Mouse (Mus musculus): ENCODE results near the gene Acsl3. TPM values are rescaled to one million over a fixed set of nuclear protein-coding genes. Genes with fewer than 3 reads are reported as not detected.

Acsl3 gene
- polyA plus RNA-seq, 1 experiment from 2014 or later: 70.2 TPM

- Histone ChIP-seq H3K36me3 (peaks cover 80% of the 10 kb centered on the region), H3K27me3 (no peaks in the 10 kb centered on the region), H3K4me2 (no peak overlapping the region), H3K4me1 (replicated peaks) (no peaks in the 10 kb centered on the region), H3K4me3 (no peak overlapping the region), H3K9me3 (no peaks in the 10 kb centered on the region), H3K9ac (no peak overlapping the region), H3K27ac (replicated peaks) (no peak overlapping the region)
- WGBS: 91% methylated on average over 9 of the region's 9 CpGs
- no peak for ATAC-seq (ENCODE audit: low read depth)
Observed at GRCm38 (mm10) chr1:78694503-78695258, 37.1 kb downstream of the Acsl3 start.

DNA sequence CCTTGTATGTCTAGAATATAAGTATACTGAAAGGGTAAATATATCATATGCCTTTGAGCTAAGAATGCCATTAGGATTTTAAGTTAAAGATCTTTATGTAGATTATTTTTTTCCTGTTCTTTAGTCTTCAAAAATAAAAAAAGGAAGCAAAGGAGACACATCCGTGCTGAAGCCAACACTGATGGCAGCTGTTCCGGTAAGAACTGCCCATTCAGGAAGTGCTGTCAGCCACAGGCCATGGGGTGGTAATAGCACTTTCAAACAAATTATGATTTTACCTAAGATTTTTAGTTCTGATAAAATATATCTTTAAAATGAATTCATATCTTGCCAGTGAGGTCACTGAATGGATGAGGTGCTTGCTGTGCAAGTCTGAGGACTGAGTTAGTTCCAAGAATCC, 38.7 kb downstream of the Acsl3 start:
- Histone ChIP-seq H3K4me1 (replicated peaks) (no peaks in the 10 kb centered on the region), H3K27ac (replicated peaks) (no peak overlapping the region), H3K4me3 (no peak overlapping the region), H3K4me2 (no peak overlapping the region), H3K36me3 (peaks cover 80% of the 10 kb centered on the region), H3K9me3 (no peaks in the 10 kb centered on the region), H3K9ac (no peak overlapping the region), H3K27me3 (no peaks in the 10 kb centered on the region)
- ATAC-seq (ENCODE audit: low read depth): no peak
- 93% methylated on average over 2 of the region's 2 CpGs for WGBS

DNA sequence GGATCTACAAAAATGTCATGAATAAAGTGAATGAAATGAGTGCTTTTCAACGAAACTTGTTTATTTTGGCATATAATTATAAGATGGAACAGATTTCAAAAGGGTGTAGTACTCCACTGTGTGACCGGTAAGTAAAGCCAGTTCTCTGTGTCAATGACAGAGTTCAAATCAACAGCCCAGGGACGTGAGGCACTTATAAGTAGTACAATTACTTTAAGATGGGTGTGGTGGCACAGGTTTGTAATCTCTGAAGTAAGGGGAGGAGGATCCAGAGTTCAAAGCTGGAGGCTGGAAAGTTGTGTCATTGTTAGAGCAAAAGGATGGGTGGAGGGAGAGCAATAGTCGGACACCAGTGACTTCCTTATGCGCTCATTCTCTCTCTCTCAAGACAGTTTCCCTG, 39.3 kb downstream of the Acsl3 start:
- Histone ChIP-seq H3K9me3 (no peaks in the 10 kb centered on the region), H3K9ac (no peak overlapping the region), H3K27me3 (no peaks in the 10 kb centered on the region), H3K27ac (replicated peaks) (no peak overlapping the region), H3K4me3 (no peak overlapping the region), H3K36me3 (peaks cover 83% of the 10 kb centered on the region), H3K4me1 (replicated peaks) (no peaks in the 10 kb centered on the region), H3K4me2 (no peak overlapping the region)
- ATAC-seq (ENCODE audit: low read depth): no peak
- WGBS: 88% methylated on average over 5 of the region's 5 CpGs

- no peak overlapping the region for H3K9ac ChIP-seq
- no peak overlapping the region for H3K4me3 ChIP-seq
- peaks cover 83% of the 10 kb centered on the region for H3K36me3 ChIP-seq
- 79% methylated on average over 6 of the region's 6 CpGs for WGBS
- H3K27ac ChIP-seq (replicated peaks): no peak overlapping the region
- no peaks in the 10 kb centered on the region for H3K4me1 ChIP-seq (replicated peaks)
- ATAC-seq (ENCODE audit: low read depth): 0 out of 2 replicates have a peak, but pooled peaks have one; percentile 36
- no peaks in the 10 kb centered on the region for H3K27me3 ChIP-seq
- H3K4me2 ChIP-seq: no peak overlapping the region
- no peaks in the 10 kb centered on the region for H3K9me3 ChIP-seq
Observed at GRCm38 (mm10) chr1:78698138-78698537, 40.5 kb downstream of the Acsl3 start.

GRCm38 (mm10) chr1:78701740-78702139, 44.1 kb downstream of the Acsl3 start:
- 90% methylated on average over 3 of the region's 3 CpGs for WGBS
- Histone ChIP-seq H3K9ac (no peak overlapping the region), H3K4me1 (replicated peaks) (no peaks in the 10 kb centered on the region), H3K4me3 (no peak overlapping the region), H3K9me3 (no peaks in the 10 kb centered on the region), H3K27ac (replicated peaks) (no peak overlapping the region), H3K27me3 (no peaks in the 10 kb centered on the region), H3K4me2 (no peak overlapping the region), H3K36me3 (peaks cover 85% of the 10 kb centered on the region)
- ATAC-seq (ENCODE audit: low read depth): no peak

- Histone ChIP-seq H3K27ac (replicated peaks) (no peak overlapping the region), H3K4me3 (no peak overlapping the region), H3K4me2 (no peak overlapping the region), H3K4me1 (replicated peaks) (no peaks in the 10 kb centered on the region), H3K9me3 (no peaks in the 10 kb centered on the region), H3K9ac (no peak overlapping the region), H3K27me3 (no peaks in the 10 kb centered on the region), H3K36me3 (peaks cover 79% of the 10 kb centered on the region)
- 84% methylated on average over 14 of the region's 14 CpGs for WGBS
- no peak for ATAC-seq (ENCODE audit: low read depth)
Observed at GRCm38 (mm10) chr1:78702282-78702963, 44.8 kb downstream of the Acsl3 start.

GRCm38 (mm10) chr1:78702964-78703285, 45.3 kb downstream of the Acsl3 start:
- no peak for ATAC-seq (ENCODE audit: low read depth)

GRCm38 (mm10) chr1:78706338-78706737, 48.7 kb downstream of the Acsl3 start:
- no peak overlapping the region for H3K27ac ChIP-seq (replicated peaks)
- H3K9me3 ChIP-seq: no peaks in the 10 kb centered on the region
- H3K9ac ChIP-seq: no peak overlapping the region
- no peak overlapping the region for H3K4me2 ChIP-seq
- no peak for ATAC-seq (ENCODE audit: low read depth)
- 93% methylated on average over 10 of the region's 10 CpGs for WGBS
- peaks cover 50% of the 10 kb centered on the region for H3K36me3 ChIP-seq
- H3K27me3 ChIP-seq: no peaks in the 10 kb centered on the region
- no peaks in the 10 kb centered on the region for H3K4me1 ChIP-seq (replicated peaks)
- H3K4me3 ChIP-seq: no peak overlapping the region

More at GRCm38 (mm10) chr1:78702964-78703285, 45.3 kb downstream of the Acsl3 start:
- Histone ChIP-seq H3K27ac (replicated peaks) (no peak overlapping the region), H3K9ac (no peak overlapping the region), H3K4me2 (no peak overlapping the region), H3K9me3 (no peaks in the 10 kb centered on the region), H3K27me3 (no peaks in the 10 kb centered on the region), H3K36me3 (peaks cover 76% of the 10 kb centered on the region), H3K4me1 (replicated peaks) (no peaks in the 10 kb centered on the region), H3K4me3 (no peak overlapping the region)
- WGBS: 86% methylated on average over 2 of the region's 2 CpGs

GRCm38 (mm10) chr1:78707280-78707679, 49.7 kb downstream of the Acsl3 start:
- Histone ChIP-seq H3K27ac (replicated peaks) (no peak overlapping the region), H3K36me3 (peaks cover 40% of the 10 kb centered on the region), H3K27me3 (no peaks in the 10 kb centered on the region), H3K9ac (no peak overlapping the region), H3K4me1 (replicated peaks) (no peaks in the 10 kb centered on the region), H3K4me3 (no peak overlapping the region), H3K9me3 (no peaks in the 10 kb centered on the region), H3K4me2 (no peak overlapping the region)
- no peak for ATAC-seq (ENCODE audit: low read depth)
- WGBS: 62% methylated on average over 4 of the region's 4 CpGs

DNA sequence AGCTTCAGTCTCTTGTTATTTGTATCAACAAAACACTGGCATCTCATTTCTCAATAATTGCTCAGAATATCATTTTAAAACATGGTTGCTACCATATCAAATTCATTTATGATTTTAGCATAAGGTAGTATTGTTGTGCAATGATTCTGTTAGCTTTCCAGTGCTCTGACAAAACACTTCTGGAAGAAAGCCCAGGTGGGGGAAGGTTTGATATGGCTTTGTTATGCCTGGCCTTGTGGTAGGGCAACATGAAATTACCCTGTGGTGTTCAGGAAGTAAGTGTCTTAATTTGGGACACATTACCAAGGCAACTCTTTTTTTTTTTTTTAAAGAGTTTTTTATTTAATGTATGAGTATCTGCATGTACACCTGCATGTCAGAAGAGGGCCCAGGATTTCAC, 52.4 kb downstream of the Acsl3 start:
- Histone ChIP-seq H3K4me3 (no peak overlapping the region), H3K27ac (replicated peaks) (no peak overlapping the region), H3K4me1 (replicated peaks) (no peaks in the 10 kb centered on the region), H3K9me3 (no peaks in the 10 kb centered on the region), H3K4me2 (no peak overlapping the region), H3K9ac (no peak overlapping the region), H3K36me3 (peaks cover 14% of the 10 kb centered on the region), H3K27me3 (no peaks in the 10 kb centered on the region)
- no peak for ATAC-seq (ENCODE audit: low read depth)

DNA sequence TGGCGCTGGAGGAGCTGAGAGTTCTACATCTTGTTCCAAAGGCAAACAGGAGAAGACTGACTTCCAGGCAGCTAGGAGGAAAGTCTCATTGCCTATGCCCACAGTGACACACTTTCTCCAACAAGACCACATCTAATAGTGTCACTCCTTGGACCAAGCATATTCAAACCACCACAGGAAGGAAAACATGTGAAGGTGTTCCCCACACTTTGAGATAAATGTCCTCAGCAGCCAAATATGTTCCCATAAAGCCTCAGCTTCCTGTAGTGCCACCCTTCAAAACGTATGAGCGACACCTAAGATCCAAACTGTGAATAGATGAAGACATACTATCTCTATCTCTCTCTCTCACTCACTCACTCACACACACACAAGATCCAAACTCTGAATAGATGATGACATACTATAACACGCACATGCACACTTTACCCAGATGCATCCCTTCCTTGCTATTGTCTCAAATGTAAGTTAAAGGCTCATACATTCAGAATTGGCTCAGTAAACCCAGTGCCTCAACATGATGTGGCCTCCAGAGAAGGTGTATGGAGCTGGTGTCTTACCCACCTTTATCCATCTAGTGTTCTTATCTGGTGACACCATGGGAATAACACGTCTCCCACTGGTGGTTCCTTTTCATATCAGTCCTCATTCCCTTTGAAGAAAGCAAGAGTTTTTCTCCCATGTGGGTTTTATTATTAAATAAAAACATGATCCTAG, 53.1 kb downstream of the Acsl3 start:
- ATAC-seq (ENCODE audit: low read depth): no peak
- Histone ChIP-seq H3K4me2 (no peak overlapping the region), H3K4me3 (no peak overlapping the region), H3K9me3 (no peaks in the 10 kb centered on the region), H3K4me1 (replicated peaks) (no peaks in the 10 kb centered on the region), H3K27me3 (no peaks in the 10 kb centered on the region), H3K27ac (replicated peaks) (no peak overlapping the region), H3K9ac (no peak overlapping the region), H3K36me3 (peaks cover 6% of the 10 kb centered on the region)
- WGBS: 94% methylated on average over 5 of the region's 5 CpGs

DNA sequence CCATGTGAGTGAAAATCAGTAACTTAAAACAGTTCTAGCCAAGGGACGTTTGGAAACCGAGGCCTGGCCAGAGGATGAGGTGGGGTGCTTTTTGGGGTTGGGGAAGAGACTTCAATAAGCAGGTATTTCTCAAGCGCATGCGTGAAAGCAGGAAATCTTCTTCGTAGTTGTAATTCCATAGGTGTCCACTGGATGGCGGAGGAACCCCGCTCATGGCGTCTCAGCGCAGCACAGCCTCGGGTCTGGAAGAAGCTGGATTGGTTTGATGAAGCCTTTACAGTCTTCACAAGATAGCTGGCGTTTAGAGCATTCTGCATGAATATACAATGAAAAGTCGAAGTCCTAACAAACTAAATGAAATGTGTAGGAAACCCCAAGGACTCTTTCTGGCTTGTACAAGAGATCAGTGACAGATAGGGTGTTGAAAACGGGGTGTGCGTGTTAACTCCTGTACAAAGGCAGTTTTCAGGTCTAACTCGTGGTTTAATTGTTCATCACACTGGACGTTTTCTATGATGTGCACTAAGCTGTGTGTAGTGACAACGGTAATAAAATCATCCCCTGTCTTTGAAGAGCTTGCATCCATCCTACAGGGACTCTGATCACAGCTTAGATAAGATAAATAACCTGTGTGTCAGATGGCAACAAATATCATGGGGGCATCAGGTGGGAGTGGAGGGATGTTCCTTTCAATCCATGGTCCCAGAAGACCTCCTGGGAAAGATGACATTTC, 67.0 kb downstream of the Acsl3 start:
- peak; percentile 90 for ATAC-seq (ENCODE audit: low read depth)
- H3K27me3 ChIP-seq: no peaks in the 10 kb centered on the region
- WGBS: 16% methylated on average over 17 of the region's 17 CpGs
- H3K36me3 ChIP-seq: no peaks in the 10 kb centered on the region
- peak overlapping the region; percentile 34 for H3K4me2 ChIP-seq
- H3K9ac ChIP-seq: peak overlapping the region; percentile 43; the same call in 1 of the 2 replicates
- H3K4me3 ChIP-seq: no peak overlapping the region
- H3K27ac ChIP-seq (replicated peaks): peak overlapping the region; percentile 61
- no peaks in the 10 kb centered on the region for H3K9me3 ChIP-seq
- peaks cover 19% of the 10 kb centered on the region for H3K4me1 ChIP-seq (replicated peaks)
